Mouse (Mus musculus): Measurements from ENCODE around the gene Tjp1.

Gene Tjp1

GRCm38 (mm10) chr7:65527071-65528007 lies at the start of gene Tjp1:
Tjp1 (minus strand) TSS chr7:65527781.
- DNase-seq (ENCODE audit: low spot score): no peak

DNA sequence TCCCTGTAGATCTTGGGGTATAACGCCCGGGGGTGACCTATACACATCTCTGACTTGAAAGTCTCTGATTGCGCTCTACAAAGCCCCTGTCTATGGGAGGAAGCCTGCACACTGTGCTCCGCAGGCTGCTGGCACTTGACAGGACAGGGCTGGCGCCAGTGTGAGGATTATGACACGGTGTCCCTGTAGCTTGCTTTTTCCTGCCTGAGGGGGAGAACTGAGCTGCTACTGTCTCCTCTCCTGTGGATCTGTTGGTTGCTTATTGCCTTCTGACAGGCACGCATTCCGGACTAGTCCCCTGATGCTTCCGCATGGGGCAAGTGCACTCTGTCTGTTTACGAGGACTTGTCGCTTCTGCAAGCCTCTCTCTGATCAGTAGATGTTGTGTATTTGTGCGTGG lies 49.5 kb upstream of the Tjp1 start:
- DNase-seq (ENCODE audit: low spot score): no peak

DNA sequence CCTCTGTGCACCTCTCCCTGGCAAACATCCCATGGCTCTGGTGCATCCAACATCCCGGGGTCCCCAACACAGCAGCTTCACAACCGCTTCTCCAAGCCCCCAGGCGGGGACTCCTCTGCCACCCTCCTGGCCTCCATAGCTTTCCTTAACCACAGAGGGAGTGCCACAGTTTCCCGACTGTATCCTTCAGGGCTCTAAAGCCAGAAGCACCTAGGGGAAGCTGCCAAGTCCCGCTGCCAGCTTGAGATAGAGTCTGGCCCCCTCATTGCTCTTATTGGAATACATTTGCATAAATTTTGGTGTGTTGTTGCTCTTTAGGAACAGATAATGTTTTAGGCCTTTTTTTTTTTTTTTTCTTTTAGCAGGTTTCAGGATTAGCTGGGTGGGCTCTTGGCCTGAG lies 45.1 kb upstream of the Tjp1 start:
- DNase-seq (ENCODE audit: low spot score): no peak

GRCm38 (mm10) chr7:65570691-65571090 lies 43.1 kb upstream of the Tjp1 start:
- DNase-seq (ENCODE audit: low spot score): no peak

- no peak for DNase-seq (ENCODE audit: low spot score)
Observed at GRCm38 (mm10) chr7:65555996-65556395, 28.4 kb upstream of the Tjp1 start.

GRCm38 (mm10) chr7:65545741-65546140 lies 18.2 kb upstream of the Tjp1 start:
- no peak for DNase-seq (ENCODE audit: low spot score)

DNA sequence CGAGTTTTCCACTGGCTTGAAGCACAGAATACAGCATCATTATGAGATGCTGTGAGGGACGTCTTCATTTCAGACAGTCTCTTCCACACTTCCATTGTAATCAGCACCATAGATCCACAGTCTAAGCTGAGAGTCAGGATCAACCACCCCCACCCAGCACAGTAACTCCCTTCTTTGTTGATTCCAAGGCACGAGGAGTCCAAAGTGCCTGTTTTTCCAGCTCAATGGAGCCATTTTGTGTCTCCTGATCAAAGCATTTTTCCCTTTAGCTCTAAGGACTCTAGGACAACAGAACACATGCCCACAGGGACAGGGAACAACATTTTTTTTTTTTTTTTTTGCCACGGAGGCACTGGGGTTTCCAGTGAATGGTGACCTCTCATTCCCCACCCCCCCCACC lies 5.1 kb upstream of the Tjp1 start:
- DNase-seq (ENCODE audit: low spot score): no peak

DNA sequence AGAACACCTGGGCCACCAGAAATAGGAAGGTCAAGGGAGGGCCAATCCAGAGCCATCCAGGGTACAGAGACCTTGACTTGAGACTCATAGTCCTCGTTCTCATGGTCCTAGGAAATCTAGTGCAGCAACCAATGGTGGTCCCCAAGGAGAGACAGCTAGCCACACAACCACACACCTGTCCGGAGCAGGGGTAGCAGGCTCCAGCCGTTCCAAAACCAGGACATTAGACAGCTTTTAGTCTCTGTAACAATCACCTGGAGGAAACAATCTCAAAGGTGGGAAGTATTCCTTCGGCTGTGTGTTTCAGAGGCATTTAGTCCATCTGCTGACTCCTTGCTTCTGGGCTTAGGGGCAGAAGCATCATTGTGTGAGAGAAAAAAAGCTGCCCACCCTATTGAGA lies 4.5 kb downstream of the Tjp1 start:
- DNase-seq (ENCODE audit: low spot score): no peak

- DNase-seq (ENCODE audit: low spot score): no peak
Observed at GRCm38 (mm10) chr7:65522490-65522889, 5.1 kb downstream of the Tjp1 start.

- no peak for DNase-seq (ENCODE audit: low spot score)
Observed at GRCm38 (mm10) chr7:65520622-65521021, 7.0 kb downstream of the Tjp1 start.

DNA sequence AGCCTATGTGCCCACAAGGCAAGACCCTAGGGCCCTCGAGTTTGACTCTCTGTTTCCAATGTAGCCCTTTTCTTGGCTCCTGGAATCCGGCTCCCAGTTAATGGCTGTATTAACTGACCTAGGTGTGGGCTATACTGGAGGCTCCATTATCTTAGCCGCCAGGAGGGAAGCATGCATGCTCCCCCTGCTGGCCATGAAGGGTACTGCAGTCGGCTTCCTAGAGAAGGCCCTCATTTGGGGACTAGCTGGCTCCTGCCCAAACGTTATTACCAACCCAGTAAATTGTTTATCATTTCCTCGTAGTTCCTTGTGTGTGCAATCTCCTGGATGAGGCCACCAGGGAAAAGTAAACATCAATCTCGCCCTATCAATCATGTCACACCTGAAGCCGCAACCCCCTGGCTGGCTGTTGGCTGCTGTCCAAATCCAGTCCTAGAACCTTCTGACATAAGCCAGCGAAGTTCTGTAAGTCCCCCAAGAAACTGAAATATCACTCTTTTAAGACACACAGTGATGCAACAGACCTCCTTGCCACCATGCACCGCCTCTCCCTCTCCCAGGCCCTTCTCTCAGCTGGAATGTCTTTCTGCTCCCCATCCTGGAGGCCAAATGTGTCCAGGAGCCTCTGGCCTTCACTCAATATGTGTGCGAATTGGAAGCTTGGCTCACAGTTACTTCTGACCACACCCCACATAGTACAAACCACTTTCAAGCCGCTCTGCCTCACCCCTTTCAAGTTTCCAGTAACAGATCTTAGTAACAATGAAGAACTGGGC lies 7.6 kb downstream of the Tjp1 start:
- DNase-seq (ENCODE audit: low spot score): peak; percentile 44

GRCm38 (mm10) chr7:65516903-65517302 lies 10.7 kb downstream of the Tjp1 start:
- DNase-seq (ENCODE audit: low spot score): no peak

GRCm38 (mm10) chr7:65513451-65514179 lies 14.0 kb downstream of the Tjp1 start:
- no peak for DNase-seq (ENCODE audit: low spot score)

DNA sequence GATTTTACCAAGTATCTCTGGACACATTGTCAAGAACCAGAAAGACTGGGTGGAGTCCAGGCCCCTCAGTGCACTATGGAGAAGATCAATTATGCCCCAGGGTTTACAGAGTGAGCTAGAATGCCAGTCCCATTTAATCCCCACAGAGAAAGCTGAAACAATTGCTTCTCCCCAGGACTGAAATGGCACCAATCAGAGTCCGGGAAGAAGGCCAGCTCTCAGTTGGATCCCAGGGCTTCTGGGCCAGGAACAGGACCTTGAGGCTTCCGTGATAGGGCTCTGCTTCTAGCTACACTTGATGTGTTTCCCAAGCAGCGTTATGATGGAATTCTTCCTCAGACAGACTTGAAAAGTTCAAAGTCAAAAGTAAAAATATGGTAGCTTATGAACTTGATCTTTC lies 18.2 kb downstream of the Tjp1 start:
- DNase-seq (ENCODE audit: low spot score): no peak

- no peak for DNase-seq (ENCODE audit: low spot score)
Observed at GRCm38 (mm10) chr7:65507341-65507740, 20.2 kb downstream of the Tjp1 start.

DNA sequence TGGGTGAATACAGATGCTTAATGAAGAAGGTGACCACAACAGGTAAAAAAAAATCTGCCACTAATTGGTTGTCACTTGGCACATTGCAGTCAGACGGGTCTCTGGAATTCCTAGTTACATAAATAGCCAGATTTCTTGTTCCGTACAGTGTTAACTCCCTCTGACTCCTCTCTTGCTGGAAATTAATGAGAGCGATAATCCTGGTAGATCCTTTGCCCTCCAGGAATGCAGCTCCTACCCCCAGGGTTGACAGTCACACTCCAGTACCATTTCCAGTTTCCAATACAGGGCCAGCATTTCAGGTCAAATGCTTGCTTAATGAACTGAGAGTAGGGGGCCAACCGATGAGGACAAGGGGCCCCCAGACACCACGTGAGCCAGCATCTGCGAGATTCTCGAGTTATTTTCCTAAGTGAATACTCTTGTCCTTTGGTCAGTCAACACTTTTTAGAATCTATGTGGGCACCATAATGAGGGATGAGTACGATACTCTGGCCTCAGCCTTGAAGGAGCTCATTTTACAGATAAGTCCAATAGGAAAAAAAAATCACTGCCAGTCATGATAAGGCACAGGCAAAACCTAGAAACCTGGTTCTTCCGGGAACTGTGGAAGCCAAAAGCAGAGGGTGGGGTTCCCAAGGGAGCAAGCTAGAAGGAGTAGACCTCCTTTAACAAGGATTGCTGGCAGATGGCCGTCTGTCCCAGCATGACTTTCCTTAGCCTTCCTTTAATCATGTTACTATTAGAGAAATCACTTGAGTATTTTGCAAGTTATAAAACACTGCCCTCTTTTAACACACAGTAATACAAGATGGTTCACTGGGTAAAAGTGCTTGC lies 24.9 kb downstream of the Tjp1 start:
- no peak for DNase-seq (ENCODE audit: low spot score)

GRCm38 (mm10) chr7:65500746-65501145 lies 26.8 kb downstream of the Tjp1 start:
- DNase-seq (ENCODE audit: low spot score): no peak

GRCm38 (mm10) chr7:65497733-65498583 lies 29.6 kb downstream of the Tjp1 start:
- no peak for DNase-seq (ENCODE audit: low spot score)

DNA sequence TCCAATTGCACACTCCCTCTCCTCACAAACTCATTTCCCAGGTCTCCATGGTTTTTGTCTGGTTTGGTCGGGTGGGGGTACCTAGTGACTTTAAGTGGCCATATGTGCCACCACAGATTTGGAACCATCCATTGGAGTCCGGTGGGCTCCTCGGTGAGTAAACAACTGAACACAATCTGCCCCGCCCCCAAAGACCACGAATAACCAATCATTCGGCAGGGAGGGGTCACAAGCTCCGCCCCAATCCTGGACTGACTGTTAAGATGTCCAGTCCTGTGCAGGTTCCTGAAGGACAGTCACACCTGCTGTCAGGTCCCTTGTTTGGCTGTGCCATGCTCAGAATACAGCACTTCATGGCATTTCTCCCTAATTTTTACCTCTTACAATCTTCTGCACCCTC lies 37.1 kb downstream of the Tjp1 start:
- no peak for DNase-seq (ENCODE audit: low spot score)

DNA sequence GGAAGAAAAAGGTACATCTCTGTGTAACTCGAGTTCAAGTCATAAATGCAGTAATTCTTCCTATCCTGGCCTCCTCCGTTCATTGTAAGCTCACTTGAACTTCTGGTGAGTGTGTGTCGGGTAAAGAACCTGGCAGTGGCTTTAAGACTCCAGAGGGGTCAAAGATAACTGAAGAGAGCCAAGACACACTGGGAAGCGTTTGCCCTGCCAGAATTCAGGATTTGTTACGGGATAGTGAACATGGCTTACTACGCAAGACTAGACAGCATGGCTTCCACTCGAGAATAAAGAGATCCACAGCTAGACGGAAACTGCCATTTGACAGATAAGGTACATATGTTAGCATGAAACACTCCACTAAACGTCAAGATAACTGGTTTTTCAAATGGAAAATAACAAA lies 37.8 kb downstream of the Tjp1 start:
- no peak for DNase-seq (ENCODE audit: low spot score)

DNA sequence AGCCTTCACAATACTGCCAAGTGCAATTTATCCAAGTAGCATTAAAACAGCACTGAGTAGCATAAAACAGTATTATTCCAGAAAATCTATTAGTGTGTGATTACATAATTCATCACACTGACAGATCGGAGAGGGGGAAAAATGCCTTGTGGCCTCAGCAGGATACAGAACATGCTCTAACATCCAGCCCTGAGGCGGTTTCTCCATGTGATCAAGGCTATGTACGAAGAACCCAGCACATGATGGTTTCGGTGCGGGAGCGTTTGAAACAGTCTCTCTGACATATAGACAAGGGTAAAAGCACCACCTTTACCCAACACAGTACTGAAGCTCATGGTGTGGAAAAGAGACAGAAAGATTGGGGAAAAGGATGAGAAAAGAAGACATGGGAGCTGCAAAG lies 38.4 kb downstream of the Tjp1 start:
- no peak for DNase-seq (ENCODE audit: low spot score)

Data from urinary bladder, postnatal 10 days (tissue).